Comparison of ENCODE assay signal across 18 mouse cellular contexts in the genomic region with DNA sequence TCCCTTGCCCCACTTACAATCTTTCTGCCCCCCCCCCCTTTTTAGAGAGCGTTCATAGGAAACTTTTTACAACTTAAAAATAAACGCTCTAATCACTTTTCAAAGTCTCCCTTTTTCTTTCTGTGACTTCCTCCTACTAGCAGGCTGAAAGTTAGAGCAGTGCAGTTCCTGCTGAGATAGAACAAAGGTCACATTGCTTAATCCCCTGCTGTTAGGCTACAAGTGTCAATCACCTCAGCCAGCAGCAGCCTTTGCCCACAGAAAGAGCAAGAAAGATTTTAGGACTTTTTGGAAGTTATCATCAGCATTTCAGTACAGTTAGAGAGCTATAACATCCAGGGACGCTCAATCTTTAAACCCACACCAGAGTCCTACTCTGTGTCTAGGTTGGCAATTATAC.
"Had no signal": no experiment of that assay in that cellular context is flagged by ENCODE, and none has a peak within 500 bp of the region (broad histone marks: within the 10 kb centered on the region; RNA-seq: fewer than 3 reads in every experiment).

No protein-coding gene starts in this region.

- H3K27ac ChIP-seq: left cerebral cortex, adult 2 months; liver, embryonic 14.5 days; lung, embryonic 15.5 days; midbrain, embryonic 10.5 days; midbrain, embryonic 13.5 days; neural tube, embryonic 13.5 days had no signal

- H3K4me3 ChIP-seq: left cerebral cortex, adult 2 months; lung, embryonic 15.5 days; megakaryocyte, embryonic 14.5 days; midbrain, embryonic 10.5 days; midbrain, embryonic 13.5 days; myocyte; neural tube, embryonic 13.5 days had no signal

- H3K9ac ChIP-seq: liver, embryonic 14.5 days; lung, embryonic 15.5 days; midbrain, embryonic 13.5 days; neural tube, embryonic 13.5 days had no signal

- ATAC-seq: intestine, embryonic 16.5 days; midbrain, embryonic 13.5 days; midbrain, embryonic 16.5 days had no signal

- H3K36me3 ChIP-seq: lung, embryonic 15.5 days; midbrain, embryonic 10.5 days; midbrain, embryonic 13.5 days; neural tube, embryonic 13.5 days had no signal

- DNase-seq: kidney, postnatal 14 days; layer of hippocampus, postnatal 36 days; lung, adult 18-20 months; lung, postnatal 10 days; lung, postnatal 36 days; thymus, adult 18-20 months; thymus, postnatal 36 days had no signal

- H3K4me1 ChIP-seq: lung, embryonic 15.5 days; megakaryocyte, embryonic 14.5 days; midbrain, embryonic 10.5 days; midbrain, embryonic 13.5 days; neural tube, embryonic 13.5 days had no signal

- H3K27me3 ChIP-seq: lung, embryonic 15.5 days; megakaryocyte, embryonic 14.5 days; midbrain, embryonic 13.5 days; neural tube, embryonic 13.5 days had no signal

- H3K9me3 ChIP-seq: lung, embryonic 15.5 days; midbrain, embryonic 13.5 days; neural tube, embryonic 13.5 days had no signal

- H3K4me2 ChIP-seq: liver, embryonic 11.5 days; lung, embryonic 15.5 days; midbrain, embryonic 13.5 days; neural tube, embryonic 13.5 days had no signal
